Mouse (Mus musculus) lung, embryonic 14.5 days (tissue): ENCODE data around the gene Anxa10. TPM values are rescaled to one million over a fixed set of nuclear protein-coding genes. Genes with fewer than 3 reads are reported as not detected.

ENCODE experiments used
- ATAC-seq: fragments of 200-750 bp; cut with Nextera tagmentation; 2 replicates; pipeline ENCODE4 v1.8.0; 2017; ENCODE audit warnings: mild to moderate bottlenecking, moderate TSS enrichment, moderate library complexity; ENCODE audit not compliant: insufficient read depth
- DNase-seq: peaks from one replicate; pipeline ENCODE4 v3.0.0-alpha.2; 2015
- H3K27ac ChIP-seq: fragments of 300-500 bp; sonication (generic); 2 replicates; pipeline ENCODE4 v1.5.1; 2014; ENCODE audit warnings: low read depth, mild to moderate bottlenecking, moderate library complexity
- H3K27me3 ChIP-seq: fragments of 300-500 bp; sonication (generic); 2 replicates; pipeline ENCODE4 v1.6.1; 2014; ENCODE audit warnings: low read length, control low read depth; ENCODE audit not compliant: insufficient read depth
- H3K36me3 ChIP-seq: fragments of 300-500 bp; sonication (generic); 2 replicates; pipeline ENCODE4 v1.6.1; 2014; ENCODE audit warnings: control low read depth; ENCODE audit not compliant: insufficient read depth
- H3K4me1 ChIP-seq: fragments of 300-500 bp; sonication (generic); 2 replicates; pipeline ENCODE4 v1.6.1; 2014; ENCODE audit warnings: antibody characterized with exemption, control low read depth; ENCODE audit not compliant: insufficient read depth
- H3K4me2 ChIP-seq: fragments of 300-500 bp; sonication (generic); 2 replicates; pipeline ENCODE4 v1.6.1; 2014; ENCODE audit warnings: mild to moderate bottlenecking
- H3K4me3 ChIP-seq: fragments of 300-500 bp; sonication (generic); 2 replicates; pipeline ENCODE4 v1.5.1; 2014; ENCODE audit warnings: low read depth, low read length
- H3K9ac ChIP-seq: fragments of 300-500 bp; sonication (generic); 2 replicates; pipeline ENCODE4 v1.6.1; 2014
- H3K9me3 ChIP-seq: fragments of 300-500 bp; sonication (generic); 2 replicates; pipeline ENCODE4 v1.6.1; 2016; ENCODE audit warnings: low read depth, low read length, control low read depth
- CTCF ChIP-seq: IDR thresholded peaks from 2 replicates; pipeline ENCODE4 v1.5.1; 2016; ENCODE audit warnings: antibody characterized with exemption, low read depth
- WGBS: fragments of 180-500 bp; shearing (Covaris S2); extraction: QIAGEN DNeasy Blood & Tissue Kit; methylation state at CpG from one replicate; pipeline ENCODE4 v1.1.7; 2014; 5-methylcytosine and 5-hydroxymethylcytosine counted together
- polyA plus RNA-seq: library from polyadenylated mRNA; unstranded; fragments of >200 nt; fragmentation: Nextera tagmentation; extraction: Ambion mirVana; gene quantifications from 2 replicates; pipeline ENCODE4 v1.2.1, GENCODE M21; 2014

The Anxa10 gene
- polyA plus RNA-seq, 1 experiment from 2014 or later: not detected

- no peak overlapping the region for H3K4me3 ChIP-seq
- H3K9ac ChIP-seq: no peak overlapping the region
- no peaks in the 10 kb centered on the region for H3K27me3 ChIP-seq
- TF ChIP-seq CTCF: peak; percentile 41
- DNase-seq: peak; percentile 32
- no peak overlapping the region for H3K4me2 ChIP-seq
- H3K27ac ChIP-seq: no peak overlapping the region
- no peaks in the 10 kb centered on the region for H3K9me3 ChIP-seq
- ATAC-seq: no peak
- H3K4me1 ChIP-seq: no peaks in the 10 kb centered on the region
- 35% methylated on average over 2 of the region's 2 CpGs for WGBS
- no peaks in the 10 kb centered on the region for H3K36me3 ChIP-seq
These were observed 76.1 kb downstream of the Anxa10 start for GRCm38 (mm10) chr8:62046809-62047208.

- Histone ChIP-seq H3K36me3 (no peaks in the 10 kb centered on the region), H3K9ac (no peak overlapping the region), H3K4me1 (no peaks in the 10 kb centered on the region), H3K4me3 (no peak overlapping the region), H3K27ac (no peak overlapping the region), H3K27me3 (no peaks in the 10 kb centered on the region), H3K4me2 (no peak overlapping the region), H3K9me3 (no peaks in the 10 kb centered on the region)
- peak; percentile 6 for DNase-seq
- WGBS: 60% methylated on average over 3 of the region's 3 CpGs
- TF ChIP-seq CTCF: peak; percentile 26
- no peak for ATAC-seq
These were observed 88.6 kb downstream of the Anxa10 start for GRCm38 (mm10) chr8:62034351-62034750.

- Histone ChIP-seq H3K4me2 (no peak overlapping the region), H3K27me3 (no peaks in the 10 kb centered on the region), H3K4me3 (no peak overlapping the region), H3K36me3 (no peaks in the 10 kb centered on the region), H3K9ac (no peak overlapping the region), H3K4me1 (no peaks in the 10 kb centered on the region), H3K9me3 (no peaks in the 10 kb centered on the region), H3K27ac (no peak overlapping the region)
- DNase-seq (no peak), ATAC-seq (no peak)
- 92% methylated on average over 4 of the region's 4 CpGs for WGBS
- no peak for TF ChIP-seq CTCF
These were observed 108.4 kb downstream of the Anxa10 start for GRCm38 (mm10) chr8:62014582-62014981.

- Histone ChIP-seq H3K27me3 (no peaks in the 10 kb centered on the region), H3K4me1 (no peaks in the 10 kb centered on the region), H3K4me2 (no peak overlapping the region), H3K9ac (no peak overlapping the region), H3K27ac (no peak overlapping the region), H3K36me3 (no peaks in the 10 kb centered on the region), H3K4me3 (no peak overlapping the region), H3K9me3 (no peaks in the 10 kb centered on the region)
- DNase-seq (no peak), ATAC-seq (no peak)
- no peak for TF ChIP-seq CTCF
- 83% methylated on average over 4 of the region's 4 CpGs for WGBS
These were observed 108.8 kb downstream of the Anxa10 start for GRCm38 (mm10) chr8:62014166-62014565.

Other genes with a start within 250 kb of the Anxa10 start
- 79.4 and 85.0 TPM in 2 replicates for gene Palld, start 220.5 kb downstream of the Anxa10 start, polyA plus RNA-seq
- 0.63 and 0.84 TPM in 2 replicates for gene Ddx60, start 195.1 kb downstream of the Anxa10 start, polyA plus RNA-seq